Mouse (Mus musculus) ES-Bruce4 (cell line): ENCODE data around the gene Ptpn11. TPM values are rescaled to one million over a fixed set of nuclear protein-coding genes. Genes with fewer than 3 reads are reported as not detected.

Experiments used
- H3K27ac ChIP-seq: 2 replicates; pipeline ENCODE4 v1.5.1; 2012; ENCODE audit warnings: low read length, inconsistent platforms; ENCODE audit not compliant: insufficient read depth
- H3K27me3 ChIP-seq: 2 replicates; pipeline ENCODE4 v1.6.1; 2012; ENCODE audit warnings: mild to moderate bottlenecking, low read length, inconsistent platforms; ENCODE audit not compliant: control insufficient read depth, poor library complexity, insufficient read depth, severe bottlenecking
- H3K36me3 ChIP-seq: 2 replicates; pipeline ENCODE4 v1.6.1; 2012; ENCODE audit warnings: inconsistent platforms, mild to moderate bottlenecking, low read length, moderate library complexity; ENCODE audit not compliant: control insufficient read depth, poor library complexity, insufficient read depth, severe bottlenecking
- H3K4me1 ChIP-seq: one replicate; pipeline ENCODE4 v1.8.1; 2011; ENCODE audit warnings: low read length; ENCODE audit not compliant: control insufficient read depth, insufficient read depth
- H3K4me3 ChIP-seq: 2 replicates; pipeline ENCODE4 v1.5.1; 2011; ENCODE audit warnings: low read depth, mild to moderate bottlenecking, low read length
- H3K9ac ChIP-seq: 2 replicates; pipeline ENCODE4 v1.6.1; 2012; ENCODE audit warnings: low read depth, mild to moderate bottlenecking, inconsistent platforms; ENCODE audit not compliant: poor library complexity, severe bottlenecking
- H3K9me3 ChIP-seq: replicated peaks from 2 replicates; pipeline ENCODE4 v1.6.1; 2012; ENCODE audit warnings: mild to moderate bottlenecking, low read length, inconsistent platforms; ENCODE audit not compliant: control insufficient read depth, poor library complexity, insufficient read depth, severe bottlenecking
- CTCF ChIP-seq: IDR thresholded peaks from one replicate; pipeline ENCODE4 v1.8.1; 2011; ENCODE audit warnings: low read depth, low read length
- EP300 ChIP-seq: IDR thresholded peaks from 2 replicates; pipeline ENCODE4 v1.6.1; 2011; ENCODE audit warnings: low read depth, low read length; ENCODE audit not compliant: insufficient read depth
- POLR2A ChIP-seq: IDR thresholded peaks from one replicate; pipeline ENCODE4 v1.8.1; 2011; ENCODE audit warnings: low read length; ENCODE audit not compliant: insufficient read depth
- polyA plus RNA-seq: library from polyadenylated mRNA; stranded (reverse); fragments of >200 nt; gene quantifications from 2 replicates; pipeline ENCODE4 v1.2.4, GENCODE M21; 2011; ENCODE audit warnings: low read depth; ENCODE audit not compliant: missing spikeins, insufficient read depth, insufficient read length

Ptpn11 gene
- polyA plus RNA-seq, 1 experiment: 66.8 TPM

GRCm38 (mm10) chr5:121129254-121129653, 61.9 kb downstream of the Ptpn11 start:
- H3K9ac ChIP-seq: no peak overlapping the region
- H3K9me3 ChIP-seq: no peaks in the 10 kb centered on the region
- no peak overlapping the region for H3K4me3 ChIP-seq
- TF ChIP-seq EP300 (no peak), CTCF (no peak), POLR2A (no peak)
- no peak overlapping the region for H3K27ac ChIP-seq
- no peaks in the 10 kb centered on the region for H3K27me3 ChIP-seq
- peaks cover 3% of the 10 kb centered on the region; the same call in 1 of the 2 replicates for H3K36me3 ChIP-seq
- H3K4me1 ChIP-seq: peaks cover 3% of the 10 kb centered on the region

- no peaks in the 10 kb centered on the region for H3K27me3 ChIP-seq
- no peaks in the 10 kb centered on the region for H3K9me3 ChIP-seq
- H3K9ac ChIP-seq: no peak overlapping the region
- H3K36me3 ChIP-seq: no peaks in the 10 kb centered on the region
- peak; percentile 63 for TF ChIP-seq CTCF
- no peak for TF ChIP-seq POLR2A
- no peak overlapping the region for H3K27ac ChIP-seq
- peaks cover 3% of the 10 kb centered on the region for H3K4me1 ChIP-seq
- H3K4me3 ChIP-seq: no peak overlapping the region
Measured at GRCm38 (mm10) chr5:121126051-121126450, 65.1 kb downstream of the Ptpn11 start.

- Histone ChIP-seq H3K4me1 (peaks cover 3% of the 10 kb centered on the region), H3K4me3 (no peak overlapping the region), H3K9ac (no peak overlapping the region), H3K27me3 (no peaks in the 10 kb centered on the region), H3K9me3 (no peaks in the 10 kb centered on the region), H3K27ac (no peak overlapping the region), H3K36me3 (no peaks in the 10 kb centered on the region)
- no peak for TF ChIP-seq POLR2A
- TF ChIP-seq EP300: no peak
- no peak for TF ChIP-seq CTCF
Measured at GRCm38 (mm10) chr5:121125563-121125962, 65.6 kb downstream of the Ptpn11 start.

GRCm38 (mm10) chr5:121124208-121125185, 66.7 kb downstream of the Ptpn11 start:
- H3K9me3 ChIP-seq: no peaks in the 10 kb centered on the region
- H3K27ac ChIP-seq: no peak overlapping the region
- no peaks in the 10 kb centered on the region for H3K36me3 ChIP-seq
- H3K27me3 ChIP-seq: no peaks in the 10 kb centered on the region
- TF ChIP-seq CTCF: no peak
- no peak for TF ChIP-seq POLR2A
- no peak for TF ChIP-seq EP300
- H3K4me1 ChIP-seq: peaks cover 3% of the 10 kb centered on the region
- H3K9ac ChIP-seq: no peak overlapping the region
- no peak overlapping the region for H3K4me3 ChIP-seq

GRCm38 (mm10) chr5:121123399-121123798, 67.8 kb downstream of the Ptpn11 start:
- H3K9ac ChIP-seq: no peak overlapping the region
- H3K9me3 ChIP-seq: no peaks in the 10 kb centered on the region

GRCm38 (mm10) chr5:121122577-121122976, 68.6 kb downstream of the Ptpn11 start:
- no peak for TF ChIP-seq CTCF
- no peak for TF ChIP-seq POLR2A
- TF ChIP-seq EP300: no peak
- Histone ChIP-seq H3K4me3 (no peak overlapping the region), H3K27ac (no peak overlapping the region), H3K9ac (no peak overlapping the region), H3K36me3 (no peaks in the 10 kb centered on the region), H3K4me1 (no peaks in the 10 kb centered on the region), H3K9me3 (no peaks in the 10 kb centered on the region), H3K27me3 (no peaks in the 10 kb centered on the region)

More at GRCm38 (mm10) chr5:121123399-121123798, 67.8 kb downstream of the Ptpn11 start:
- Histone ChIP-seq H3K27me3 (no peaks in the 10 kb centered on the region), H3K27ac (no peak overlapping the region), H3K36me3 (no peaks in the 10 kb centered on the region), H3K4me3 (no peak overlapping the region), H3K4me1 (no peaks in the 10 kb centered on the region)
- TF ChIP-seq POLR2A (no peak), CTCF (no peak), EP300 (no peak)
